Mouse (Mus musculus): ENCODE measurements around the gene Slc17a7.

DNA sequence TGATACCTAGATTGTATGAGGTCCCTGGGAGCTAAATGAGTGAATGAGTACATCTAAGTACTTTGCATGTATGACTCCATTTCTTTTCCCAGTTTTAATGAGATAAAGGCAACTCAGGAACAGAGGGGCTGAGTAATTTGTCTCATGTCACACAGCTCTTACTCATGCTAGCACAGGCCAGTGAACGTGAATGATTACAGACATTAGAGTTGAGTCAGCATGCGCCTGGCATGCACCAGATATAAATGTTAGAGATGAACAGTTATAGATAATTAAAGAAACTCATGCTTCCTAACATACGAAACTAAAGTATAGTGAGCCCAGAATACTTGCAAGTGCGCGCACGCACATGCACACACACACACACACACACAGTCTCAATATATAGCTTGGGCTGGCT is 26.4 kb downstream of the Slc17a7 start:
- TF ChIP-seq POLR2A (IDR thresholded peaks at IDR 0.05; ENCODE audit: control insufficient read depth, low read depth, low read length) (no peak), CTCF (IDR thresholded peaks at IDR 0.05; ENCODE audit: control insufficient read depth, insufficient read depth, insufficient replicate concordance, low read depth, low read length) (no peak)

Measured in testis, adult 2 months (tissue).